Mouse (Mus musculus) ES-E14 (cell line): Measurements from ENCODE around the gene Rubcn.

Source experiments
- CHD2 ChIP-seq: IDR thresholded peaks from 2 replicates; pipeline ENCODE4 v1.6.1; 2014; ENCODE audit warnings: mild to moderate bottlenecking, low read depth, low read length, inconsistent platforms
- HCFC1 ChIP-seq: IDR thresholded peaks from 2 replicates; pipeline ENCODE4 v1.6.1; 2012; ENCODE audit warnings: low read length, inconsistent platforms, borderline replicate concordance; ENCODE audit not compliant: insufficient read depth
- MAFK ChIP-seq: IDR thresholded peaks from 2 replicates; pipeline ENCODE4 v1.6.1; 2014; ENCODE audit warnings: mild to moderate bottlenecking, low read depth, low read length, inconsistent platforms; ENCODE audit not compliant: insufficient read depth
- ZC3H11A ChIP-seq: IDR thresholded peaks from 2 replicates; pipeline ENCODE4 v1.6.1; 2012; ENCODE audit warnings: low read depth, mild to moderate bottlenecking, inconsistent platforms, low read length, borderline replicate concordance
- ZNF384 ChIP-seq: IDR thresholded peaks from 2 replicates; pipeline ENCODE4 v1.6.1; 2012; ENCODE audit warnings: low read depth, low read length, inconsistent platforms

DNA sequence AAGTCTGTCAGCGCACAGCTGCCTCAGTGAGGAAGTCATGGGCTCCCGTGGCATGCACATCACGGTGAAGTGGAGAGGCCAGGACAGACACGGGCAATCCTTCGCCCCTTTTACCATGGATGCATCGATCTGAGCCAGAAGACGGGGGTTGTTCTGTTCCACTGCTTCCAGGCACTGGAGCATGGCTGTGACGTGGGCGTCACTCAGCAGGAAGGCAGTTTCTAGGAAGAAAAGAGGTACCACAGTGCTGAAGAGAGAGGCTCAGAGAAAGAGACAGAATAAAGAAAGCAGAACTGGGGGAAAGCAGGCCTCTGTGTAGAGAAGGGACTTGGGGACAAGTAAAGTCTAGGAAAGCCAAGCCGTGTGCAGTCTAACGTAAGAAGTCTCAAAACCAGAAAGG lies 30.5 kb downstream of the Rubcn start:
- no peak for TF ChIP-seq MAFK
- TF ChIP-seq CHD2, result no peak
- no peak for TF ChIP-seq ZC3H11A
- TF ChIP-seq ZNF384, result no peak
- no peak for TF ChIP-seq HCFC1
